Mouse (Mus musculus): ENCODE data around the gene Fzd4. TPM values are rescaled to one million over a fixed set of nuclear protein-coding genes. Genes with fewer than 3 reads are reported as not detected.

Fzd4 gene
- 6.1 and 6.7 TPM in 2 replicates for polyA plus RNA-seq (2015; fragmentation: Nextera tagmentation; extraction: Ambion mirVana)

GRCm38 (mm10) chr7:89404081-89404733 lies at the start of gene Fzd4, which contains the start of gene Tmem135:
Gene Fzd4 (plus strand): TSS chr7:89404355.
Gene Tmem135 (minus strand): TSS chr7:89404222.

Other genes starting within 250 kb of the Fzd4 start
- gene Tmem135, start 133 bp upstream of the Fzd4 start, polyA plus RNA-seq (2015; fragmentation: Nextera tagmentation; extraction: Ambion mirVana) = 17.5 and 18.9 TPM in 2 replicates
- 173 and 224 TPM in 2 replicates for gene Prss23, start 122.8 kb downstream of the Fzd4 start, polyA plus RNA-seq (2015; fragmentation: Nextera tagmentation; extraction: Ambion mirVana)
- gene Me3, start 228.0 kb downstream of the Fzd4 start, polyA plus RNA-seq (2015; fragmentation: Nextera tagmentation; extraction: Ambion mirVana) = 7.4 and 7.5 TPM in 2 replicates